Mouse (Mus musculus) lung, adult 2 months (tissue): ENCODE data around the gene Il17re.

Experiments used
- CTCF ChIP-seq: fragments of 200-500 bp; IDR thresholded peaks from 2 replicates; pipeline ENCODE4 v1.5.1; 2011; ENCODE audit warnings: mild to moderate bottlenecking, low read length, control low read depth; ENCODE audit not compliant: insufficient read depth
- POLR2A ChIP-seq: fragments of 200-500 bp; IDR thresholded peaks from 2 replicates; pipeline ENCODE4 v1.6.1; 2011; ENCODE audit warnings: low read depth, mild to moderate bottlenecking, control low read depth, low read length, borderline replicate concordance; ENCODE audit errors: extremely low read depth

DNA sequence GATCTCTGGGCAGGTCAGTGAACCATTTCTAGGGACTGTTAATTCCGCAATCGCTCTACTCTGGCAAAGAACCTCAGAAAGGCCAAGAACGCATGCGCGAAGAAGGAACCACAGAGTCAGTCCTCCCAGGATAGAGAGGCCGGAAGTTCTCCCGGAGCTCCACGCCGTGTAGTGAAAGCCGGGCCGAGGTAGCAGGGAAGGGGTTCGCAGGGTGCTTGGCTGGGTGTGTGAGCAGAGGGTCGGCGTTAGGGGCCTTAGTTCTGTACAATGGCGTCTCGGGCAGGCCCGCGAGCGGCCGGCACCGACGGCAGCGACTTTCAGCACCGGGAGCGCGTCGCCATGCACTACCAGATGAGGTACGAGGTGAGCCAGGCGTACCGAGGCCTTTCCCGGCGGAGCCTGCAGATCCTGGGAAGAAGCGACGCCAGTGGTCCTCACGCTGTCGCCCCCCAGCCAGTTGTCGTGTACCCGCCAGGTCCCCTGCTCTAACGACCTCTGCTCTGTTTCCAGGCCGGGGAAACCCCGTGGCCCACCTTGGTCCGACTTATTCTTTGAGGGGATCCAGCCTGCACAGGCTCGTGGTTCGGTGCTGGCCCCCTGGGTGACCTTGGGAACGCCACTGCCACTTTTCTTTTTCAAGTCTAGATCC lies 15.7 kb upstream of the Il17re start, which contains the start of gene Jagn1:
- TF ChIP-seq POLR2A, result peak; percentile 67; the same call in 1 of the 2 replicates
- no peak for TF ChIP-seq CTCF
